In genomic region chr12:84524147-84525050, GRCm38 (mm10) we compare ENCODE assay signal across 21 mouse cellular contexts. TPM values are rescaled to one million over a fixed set of nuclear protein-coding genes. Genes with fewer than 3 reads are reported as not detected.
A peak's percentile ranks its signal among the peaks of the same experiment; 100 is the strongest.
DNase-seq lines count a peak whose midpoint lies in the region; ATAC-seq and TF ChIP-seq lines count a peak whose summit lies in the region.
"Had no signal": no experiment of that assay in that cellular context is flagged by ENCODE, and none has a peak within 500 bp of the region (broad histone marks: within the 10 kb centered on the region; RNA-seq: fewer than 3 reads in every experiment).

No protein-coding gene starts in this region.

- WGBS in kidney, embryonic 14.5 days, result 27% methylated on average over 11 of the region's 11 CpGs
- WGBS in kidney, adult 2 months, result 61% methylated on average over 11 of the region's 11 CpGs
- WGBS in embryonic facial prominence, embryonic 13.5 days, result 29% methylated on average over 11 of the region's 11 CpGs
- WGBS in limb, embryonic 14.5 days, result 30% methylated on average over 11 of the region's 11 CpGs

- H3K27me3 ChIP-seq in kidney, embryonic 14.5 days (ENCODE audit: control insufficient read depth, insufficient read depth, low read length), result no peaks in the 10 kb centered on the region
- no peaks in the 10 kb centered on the region for H3K27me3 ChIP-seq in kidney, adult 2 months (replicated peaks; ENCODE audit: control insufficient read depth, insufficient read depth, low read length)
- H3K27me3 ChIP-seq in embryonic facial prominence, embryonic 13.5 days, result no peaks in the 10 kb centered on the region
- no peaks in the 10 kb centered on the region for H3K27me3 ChIP-seq in limb, embryonic 14.5 days (ENCODE audit: control insufficient read depth, insufficient read depth, low read length)
- H3K27me3 ChIP-seq: liver, embryonic 13.5 days; stomach, embryonic 15.5 days had no signal

- no peak overlapping the region for H3K4me2 ChIP-seq in kidney, embryonic 14.5 days (replicated peaks; ENCODE audit: low read depth, low read length)
- H3K4me2 ChIP-seq in embryonic facial prominence, embryonic 13.5 days, result peak overlapping the region; percentile 19
- H3K4me2 ChIP-seq in limb, embryonic 14.5 days (replicated peaks; ENCODE audit: low read depth, low read length, severe bottlenecking), result 0 out of 2 replicates have a peak overlapping the region, but pooled peaks have one; percentile 5
- H3K4me2 ChIP-seq: hindbrain, embryonic 15.5 days; liver, embryonic 13.5 days; neural tube, embryonic 12.5 days; stomach, embryonic 15.5 days had no signal

- no peak for TF ChIP-seq CTCF in kidney, adult 2 months (conservative IDR thresholded peaks at IDR 0.05; ENCODE audit: insufficient read depth, insufficient read length, low read depth, low read length)

- ATAC-seq in kidney, embryonic 14.5 days (ENCODE audit: low FRiP score, low TSS enrichment), result 0 out of 2 replicates have a peak, but pooled peaks have one; percentile 39
- no peak for ATAC-seq in embryonic facial prominence, embryonic 13.5 days (ENCODE audit: insufficient number of reproducible peaks, insufficient read depth, low FRiP score, low TSS enrichment, low read depth)
- 0 out of 2 replicates have a peak, but pooled peaks have one; percentile 44 for ATAC-seq in limb, embryonic 14.5 days (ENCODE audit: low FRiP score, low read depth)

- H3K9ac ChIP-seq in kidney, embryonic 14.5 days (ENCODE audit: low read depth, low read length), result no peak overlapping the region
- peak overlapping the region; percentile 16; the same call in 1 of the 2 replicates for H3K9ac ChIP-seq in embryonic facial prominence, embryonic 13.5 days
- no peak overlapping the region for H3K9ac ChIP-seq in limb, embryonic 14.5 days (ENCODE audit: low read depth, low read length, severe bottlenecking)
- H3K9ac ChIP-seq: hindbrain, embryonic 15.5 days; liver, embryonic 13.5 days; neural tube, embryonic 12.5 days; stomach, embryonic 15.5 days had no signal

- no peaks in the 10 kb centered on the region for H3K36me3 ChIP-seq in kidney, embryonic 14.5 days (ENCODE audit: control insufficient read depth, insufficient read depth, low read length)
- H3K36me3 ChIP-seq in kidney, adult 2 months (ENCODE audit: control insufficient read depth, insufficient read depth, low read length), result no peaks in the 10 kb centered on the region
- H3K36me3 ChIP-seq in embryonic facial prominence, embryonic 13.5 days, result 0 out of 2 replicates have a peak, but pooled peaks cover 3% of the 10 kb centered on the region
- H3K36me3 ChIP-seq in limb, embryonic 14.5 days (ENCODE audit: control insufficient read depth, insufficient read depth, low read length), result 0 out of 2 replicates have a peak, but pooled peaks cover 3% of the 10 kb centered on the region
- H3K36me3 ChIP-seq: hindbrain, embryonic 15.5 days; neural tube, embryonic 12.5 days; stomach, embryonic 15.5 days had no signal

- no peak overlapping the region for H3K27ac ChIP-seq in kidney, embryonic 14.5 days (ENCODE audit: low read depth, low read length)
- H3K27ac ChIP-seq in kidney, adult 2 months (ENCODE audit: insufficient read depth, low read depth, low read length), result no peak overlapping the region
- peak overlapping the region; percentile 80 for H3K27ac ChIP-seq in embryonic facial prominence, embryonic 13.5 days
- peak overlapping the region; percentile 72 for H3K27ac ChIP-seq in limb, embryonic 14.5 days (replicated peaks; ENCODE audit: low read depth, low read length)
- H3K27ac ChIP-seq: hindbrain, embryonic 15.5 days; liver, embryonic 13.5 days; neural tube, embryonic 12.5 days; stomach, embryonic 15.5 days had no signal

- no peak for TF ChIP-seq POLR2A in kidney, adult 2 months (IDR thresholded peaks at IDR 0.05; ENCODE audit: low read depth, low read length)
- no peak for TF ChIP-seq POLR2A in limb, embryonic 14.5 days (IDR thresholded peaks at IDR 0.05; ENCODE audit: borderline replicate concordance, extremely low read depth, insufficient read depth, insufficient read length)

- peaks cover 4% of the 10 kb centered on the region; the same call in 1 of the 2 replicates for H3K4me1 ChIP-seq in kidney, embryonic 14.5 days (ENCODE audit: control insufficient read depth, insufficient read depth, low read length)
- peaks cover 11% of the 10 kb centered on the region; the same call in 1 of the 2 replicates for H3K4me1 ChIP-seq in kidney, adult 2 months (ENCODE audit: control insufficient read depth, insufficient read depth, low read length)
- peaks cover 21% of the 10 kb centered on the region for H3K4me1 ChIP-seq in embryonic facial prominence, embryonic 13.5 days
- peaks cover 15% of the 10 kb centered on the region for H3K4me1 ChIP-seq in limb, embryonic 14.5 days (ENCODE audit: control insufficient read depth, insufficient read depth, low read length)
- H3K4me1 ChIP-seq: stomach, embryonic 15.5 days had no signal

- no peak for DNase-seq in kidney, adult 2 months
- DNase-seq in embryo, embryonic 11 days, result peak; percentile 65
- peak; percentile 51 for DNase-seq in limb, embryonic 14.5 days (ENCODE audit: low spot score)
- no peak for DNase-seq in lung, postnatal 14 days
- no peak for DNase-seq in gastrocnemius, postnatal 4 days (ENCODE audit: low spot score in 2 of 2)
- no peak for DNase-seq in cerebellum, adult 11-12 months
- DNase-seq: adrenal gland, postnatal 14 days; cerebellum, adult 9-10 months; heart, adult 18-20 months; liver, embryonic 13.5 days; thymus, postnatal 4 days had no signal

- no peaks in the 10 kb centered on the region for H3K9me3 ChIP-seq in kidney, embryonic 14.5 days (ENCODE audit: control insufficient read depth, low read length)
- H3K9me3 ChIP-seq in embryonic facial prominence, embryonic 13.5 days, result no peaks in the 10 kb centered on the region
- H3K9me3 ChIP-seq in limb, embryonic 14.5 days (ENCODE audit: control insufficient read depth, low read length), result no peaks in the 10 kb centered on the region
- H3K9me3 ChIP-seq: hindbrain, embryonic 15.5 days; liver, embryonic 13.5 days; neural tube, embryonic 12.5 days; stomach, embryonic 15.5 days had no signal

- H3K4me3 ChIP-seq in kidney, embryonic 14.5 days (ENCODE audit: low read length), result no peak overlapping the region
- H3K4me3 ChIP-seq in kidney, adult 2 months (ENCODE audit: insufficient read depth, low read depth, low read length), result no peak overlapping the region
- no peak overlapping the region for H3K4me3 ChIP-seq in embryonic facial prominence, embryonic 13.5 days
- no peak overlapping the region for H3K4me3 ChIP-seq in limb, embryonic 14.5 days (replicated peaks; ENCODE audit: low read length)
- H3K4me3 ChIP-seq: hindbrain, embryonic 15.5 days; liver, embryonic 13.5 days; neural tube, embryonic 12.5 days; stomach, embryonic 15.5 days had no signal

RNA-seq across cellular contexts. Expression of gene Vsx2, which starts 45.2 kb away (rescaled TPM):
- polyA plus RNA-seq in kidney, embryonic 14.5 days (2014; fragmentation: Nextera tagmentation; extraction: Ambion mirVana), result 0.06 TPM in 1 of 2 replicates, not detected in the other
- not detected in 2 replicates for polyA plus RNA-seq in kidney, adult 2 months (2012; rRNA removed)
- 0.10 and 0.20 TPM in 2 replicates for polyA plus RNA-seq in embryonic facial prominence, embryonic 13.5 days (2015; fragmentation: Nextera tagmentation; extraction: Ambion mirVana)
- polyA plus RNA-seq in limb, embryonic 14.5 days (2012; rRNA removed), result 0.47 and 0.65 TPM in 2 replicates
- 0.22 and 0.29 TPM in 2 replicates for polyA plus RNA-seq in limb, embryonic 14.5 days (2014; fragmentation: Nextera tagmentation; extraction: Ambion mirVana)
- total RNA-seq in gastrocnemius, postnatal 4 days (2021), result not detected
- total RNA-seq: adrenal gland, postnatal 14 days; heart, adult 18-20 months; megakaryocyte-erythroid progenitor cell, adult 5-6 weeks; MEL had no signal
- polyA plus RNA-seq: heart, embryonic 16.5 days; liver, embryonic 13.5 days; lung, embryonic 16.5 days; small intestine, adult 2 months; stomach, embryonic 15.5 days had no signal

Comparison
In these comparisons a context has a peak if more than half of its experiments do, and no peak if none do; other contexts are left out.
1. H3K27ac ChIP-seq: peak in embryonic facial prominence, embryonic 13.5 days (single experiment) and limb, embryonic 14.5 days (single experiment); none in kidney, embryonic 14.5 days (single experiment) and kidney, adult 2 months (single experiment).
2. DNase-seq: peak in embryo, embryonic 11 days (single experiment) and limb, embryonic 14.5 days (single experiment); none in kidney, adult 2 months (single experiment), lung, postnatal 14 days (single experiment), gastrocnemius, postnatal 4 days (0 of 2) and cerebellum, adult 11-12 months (single experiment).